Mouse (Mus musculus): ENCODE data around the gene Dhdh.

DNA sequence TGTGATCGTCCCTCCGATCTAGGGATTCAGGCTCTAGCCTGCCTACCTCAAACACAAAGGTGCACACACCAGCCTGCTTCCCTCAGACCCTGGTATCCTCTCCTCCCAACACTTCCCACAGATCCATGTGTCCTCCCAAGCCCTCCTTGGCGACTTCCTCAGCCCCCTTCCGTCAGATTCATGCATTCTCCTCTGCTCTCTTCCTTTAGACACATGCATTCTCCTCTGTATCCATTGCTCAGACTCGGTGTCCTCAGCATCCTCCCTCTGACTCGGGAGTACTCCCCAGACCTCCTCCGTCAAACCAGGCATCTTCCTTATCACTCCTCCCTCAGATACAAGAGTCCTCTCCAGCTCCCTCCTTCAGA is 54.8 kb downstream of the Dhdh start:
- TF ChIP-seq CTCF (IDR thresholded peaks at IDR 0.05; ENCODE audit: control insufficient read depth, insufficient read depth, insufficient replicate concordance, low read depth, low read length), result no peak
- TF ChIP-seq POLR2A (IDR thresholded peaks at IDR 0.05; ENCODE audit: control insufficient read depth, low read depth, low read length), result no peak
